Mouse (Mus musculus) CH12.LX (cell line): Measurements from ENCODE around the gene Amz2. TPM values are rescaled to one million over a fixed set of nuclear protein-coding genes. Genes with fewer than 3 reads are reported as not detected.
A peak's percentile ranks its signal among the peaks of the same experiment; 100 is the strongest.

Experiments
- DNase-seq: peaks from one replicate; pipeline ENCODE4 v3.0.0-alpha.2; 2013; ENCODE audit errors: extremely low read depth
- H3K27ac ChIP-seq: 2 replicates; pipeline ENCODE4 v1.5.1; 2012; ENCODE audit warnings: low read depth, mild to moderate bottlenecking, control low read depth, moderate library complexity; ENCODE audit not compliant: insufficient read depth
- H3K27me3 ChIP-seq: replicated peaks from 2 replicates; pipeline ENCODE3; 2012; ENCODE audit warnings: inconsistent platforms
- H3K36me3 ChIP-seq, 2 experiments: replicated peaks in 1 of 2; 2 replicates each; pipeline versions ENCODE3 to v1.6.1; 2012; ENCODE audit warnings: inconsistent platforms in 1 of 2, low read length in 1 of 2, mild to moderate bottlenecking in 1 of 2, mixed read lengths in 1 of 2, moderate library complexity in 1 of 2; ENCODE audit not compliant: control insufficient read depth in 1 of 2, insufficient read depth in 1 of 2
- H3K4me1 ChIP-seq, 2 experiments: 2 replicates each; pipeline ENCODE4 v1.6.1; 2012; ENCODE audit warnings: inconsistent platforms in 1 of 2, moderate library complexity in 1 of 2; ENCODE audit not compliant: insufficient read depth in 2 of 2, control insufficient read depth in 1 of 2
- H3K4me2 ChIP-seq: 2 replicates; pipeline ENCODE4 v1.6.1; 2012; ENCODE audit warnings: low read depth, mild to moderate bottlenecking, control low read depth; ENCODE audit not compliant: poor library complexity, insufficient read depth, severe bottlenecking
- H3K4me3 ChIP-seq, 3 experiments: fragments of 150-350 bp in 1 of 3; sonication (generic) in 1 of 3; replicated peaks in 1 of 3; 2 replicates each; pipeline versions ENCODE3 to v1.5.1; 2011 to 2012; ENCODE audit warnings: low read depth in 2 of 3, low read length in 2 of 3, mild to moderate bottlenecking in 2 of 3, moderate library complexity in 2 of 3, control low read depth in 1 of 3, improper control_type of control experiment in 1 of 3, inconsistent platforms in 1 of 3, mixed read lengths in 1 of 3; ENCODE audit not compliant: poor library complexity in 1 of 3
- H3K79me2 ChIP-seq: replicated peaks from 2 replicates; pipeline ENCODE4 v1.6.1; 2012; ENCODE audit warnings: mild to moderate bottlenecking, moderate library complexity; ENCODE audit not compliant: control insufficient read depth, poor library complexity, insufficient read depth, severe bottlenecking; ENCODE audit errors: extremely low read depth
- H3K9ac ChIP-seq: 2 replicates; pipeline ENCODE4 v1.6.1; 2012; ENCODE audit warnings: low read depth, mild to moderate bottlenecking, control low read depth, moderate library complexity; ENCODE audit not compliant: insufficient read depth
- H3K9me3 ChIP-seq: replicated peaks from 2 replicates; pipeline ENCODE3; 2012; ENCODE audit warnings: low read length, inconsistent platforms, mixed read lengths
- CHD2 ChIP-seq: IDR thresholded peaks from 2 replicates; pipeline ENCODE4 v1.6.1; 2011; ENCODE audit warnings: low read length, improper control_type of control experiment
- CTCF ChIP-seq, 2 experiments: IDR thresholded peaks in 1 of 2; conservative IDR thresholded peaks in 1 of 2; 2 replicates each; pipeline ENCODE4 v1.5.1; 2011 to 2012; ENCODE audit warnings: low read depth in 2 of 2, low read length in 2 of 2, improper control_type of control experiment in 1 of 2, inconsistent platforms in 1 of 2, mild to moderate bottlenecking in 1 of 2, moderate library complexity in 1 of 2
- ELF1 ChIP-seq: IDR thresholded peaks from 2 replicates; pipeline ENCODE4 v1.6.1; 2014; ENCODE audit warnings: low read depth, mild to moderate bottlenecking, inconsistent platforms, low read length, improper control_type of control experiment
- EP300 ChIP-seq: IDR thresholded peaks from 2 replicates; pipeline ENCODE4 v1.6.1; 2011; ENCODE audit warnings: low read length, improper control_type of control experiment
- ETS1 ChIP-seq: conservative IDR thresholded peaks from 2 replicates; pipeline ENCODE4 v1.6.1; 2012; ENCODE audit warnings: low read depth, mild to moderate bottlenecking, inconsistent platforms, low read length, improper control_type of control experiment, moderate library complexity
- GABPA ChIP-seq: IDR thresholded peaks from 2 replicates; pipeline ENCODE4 v1.6.1; 2012; ENCODE audit warnings: low read depth, low read length, improper control_type of control experiment, inconsistent platforms; ENCODE audit not compliant: insufficient replicate concordance
- IRF4 ChIP-seq: IDR thresholded peaks from 2 replicates; pipeline ENCODE4 v1.6.1; 2014; ENCODE audit warnings: low read depth, mild to moderate bottlenecking, inconsistent platforms, low read length, improper control_type of control experiment
- JUND ChIP-seq: conservative IDR thresholded peaks from 2 replicates; pipeline ENCODE4 v1.6.1; 2011; ENCODE audit warnings: low read depth, low read length, improper control_type of control experiment
- KAT2A ChIP-seq: IDR thresholded peaks from 2 replicates; pipeline ENCODE4 v1.6.1; 2012; ENCODE audit warnings: low read length, improper control_type of control experiment, inconsistent platforms; ENCODE audit not compliant: insufficient replicate concordance
- MAZ ChIP-seq: IDR thresholded peaks from 2 replicates; pipeline ENCODE4 v1.6.1; 2012; ENCODE audit warnings: low read depth, mild to moderate bottlenecking, inconsistent platforms, low read length, improper control_type of control experiment, moderate library complexity
- MEF2A ChIP-seq: IDR thresholded peaks from 2 replicates; pipeline ENCODE4 v1.6.1; 2014; ENCODE audit warnings: low read depth, mild to moderate bottlenecking, inconsistent platforms, low read length, improper control_type of control experiment, borderline replicate concordance
- NRF1 ChIP-seq: IDR thresholded peaks from 2 replicates; pipeline ENCODE4 v1.6.1; 2014; ENCODE audit warnings: low read depth, mild to moderate bottlenecking, inconsistent platforms, low read length, improper control_type of control experiment, moderate library complexity
- PAX5 ChIP-seq: IDR thresholded peaks from 2 replicates; pipeline ENCODE4 v1.6.1; 2012; ENCODE audit warnings: low read length, inconsistent platforms, mixed read lengths
- POLR2A ChIP-seq: IDR thresholded peaks from 2 replicates; pipeline ENCODE4 v1.6.1; 2011; ENCODE audit warnings: low read depth, mild to moderate bottlenecking, improper control_type of control experiment, low read length
- RAD21 ChIP-seq: IDR thresholded peaks from 2 replicates; pipeline ENCODE4 v1.6.1; 2011; ENCODE audit warnings: low read depth, mild to moderate bottlenecking, low read length, improper control_type of control experiment, moderate library complexity
- RCOR1 ChIP-seq: conservative IDR thresholded peaks from 2 replicates; pipeline ENCODE4 v1.6.1; 2012; ENCODE audit warnings: low read depth, mild to moderate bottlenecking, inconsistent platforms, low read length, improper control_type of control experiment
- SMC3 ChIP-seq: IDR thresholded peaks from 2 replicates; pipeline ENCODE4 v1.6.1; 2011; ENCODE audit warnings: low read depth, low read length, improper control_type of control experiment
- TCF12 ChIP-seq: IDR thresholded peaks from 2 replicates; pipeline ENCODE4 v1.6.1; 2014; ENCODE audit warnings: low read depth, mild to moderate bottlenecking, inconsistent platforms, low read length, improper control_type of control experiment
- UBTF ChIP-seq: IDR thresholded peaks from 2 replicates; pipeline ENCODE4 v1.6.1; 2012; ENCODE audit warnings: low read depth, mild to moderate bottlenecking, inconsistent platforms, low read length, improper control_type of control experiment, moderate library complexity
- USF1 ChIP-seq: IDR thresholded peaks from 2 replicates; pipeline ENCODE4 v1.6.1; 2014; ENCODE audit warnings: low read depth, mild to moderate bottlenecking, inconsistent platforms, low read length, improper control_type of control experiment
- ZC3H11A ChIP-seq: IDR thresholded peaks from 2 replicates; pipeline ENCODE4 v1.6.1; 2012; ENCODE audit warnings: low read depth, mild to moderate bottlenecking, inconsistent platforms, low read length, improper control_type of control experiment
- ZKSCAN1 ChIP-seq: IDR thresholded peaks from 2 replicates; pipeline ENCODE4 v1.6.1; 2012; ENCODE audit warnings: low read depth, inconsistent platforms, low read length, improper control_type of control experiment, borderline replicate concordance
- ZNF384 ChIP-seq: IDR thresholded peaks from 2 replicates; pipeline ENCODE4 v1.6.1; 2012; ENCODE audit warnings: low read depth, low read length, improper control_type of control experiment, inconsistent platforms
- dilution Hi-C: fragments of 300-500 bp; cut with MboI; formaldehyde crosslinking; loops from 2 replicates; pipeline ENCODE4 v1.14.3; 2020; ENCODE audit warnings: low sequenced_read_pairs; ENCODE audit not compliant: extremely low pct_unique_long_range_greater_than_20kb, extremely low pct_ligation_motif_present
- in situ Hi-C: fragments of 300-500 bp; cut with MboI; formaldehyde crosslinking; loops from 3 replicates; pipeline ENCODE4 v1.14.3; 2019; ENCODE audit warnings: low sequenced_read_pairs, low pct_ligation_motif_present, low pct_unique_long_range_greater_than_20kb, mixed read lengths
- polyA plus RNA-seq: library from polyadenylated mRNA; unstranded; fragments of >175 nt; gene quantifications from 2 replicates; pipeline ENCODE4 v1.2.1, GENCODE M21; 2012; ENCODE audit warnings: low read depth; ENCODE audit not compliant: insufficient read length
- total RNA-seq, 2 experiments: library from RNA; depleted of rRNA; stranded (reverse); fragments of 300-350 nt in 1 of 2; fragments of >200 nt in 1 of 2; gene quantifications; 2 replicates each; pipeline ENCODE4 v1.2.3; 2012 to 2014

The Amz2 gene
- total and polyA plus RNA-seq, 3 experiments = 22.3 to 23.7 (median 23.3) TPM

GRCm38 (mm10) chr11:109442166-109442730, 16.5 kb downstream of the Amz2 start:
- Histone ChIP-seq H3K9ac (no peak overlapping the region), H3K27ac (no peak overlapping the region), H3K36me3 (peaks cover 2 to 10% of the 10 kb centered on the region in 2 experiments), H3K4me1 (peaks cover 6 to 26% of the 10 kb centered on the region in 2 experiments), H3K79me2 (no peaks in the 10 kb centered on the region), H3K4me2 (no peak overlapping the region), H3K9me3 (no peaks in the 10 kb centered on the region), H3K27me3 (no peaks in the 10 kb centered on the region), H3K4me3 (no peak overlapping the region)
- DNase-seq = no peak
- in situ Hi-C loops (loop anchor here (5.0 to 10.0 kb wide), 2 partner anchors 195 to 413 kb away; no protein-coding TSS in a partner anchor), dilution Hi-C loops (no loop called here)
- TF ChIP-seq EP300 (no peak), PAX5 (no peak)

- Histone ChIP-seq H3K9ac (no peak overlapping the region), H3K79me2 (no peaks in the 10 kb centered on the region), H3K4me3 (no peak overlapping the region), H3K27ac (no peak overlapping the region), H3K9me3 (no peaks in the 10 kb centered on the region), H3K4me1 (peaks cover 6 to 19% of the 10 kb centered on the region in 2 experiments), H3K4me2 (no peak overlapping the region), H3K36me3 (peaks cover 0 to 2% of the 10 kb centered on the region in 2 experiments), H3K27me3 (no peaks in the 10 kb centered on the region)
- in situ Hi-C loops = loop anchor here (5.0 to 10.0 kb wide), 2 partner anchors 196 to 411 kb away; no protein-coding TSS in a partner anchor
- dilution Hi-C loops = no loop called here
- TF ChIP-seq ZKSCAN1 (no peak), GABPA (no peak), KAT2A (no peak), RCOR1 (no peak), ETS1 (no peak), NRF1 (no peak), MAZ (no peak), SMC3 (peak; percentile 32), ZC3H11A (no peak), MEF2A (no peak), RAD21 (peak; percentile 21), UBTF (no peak), JUND (no peak), USF1 (no peak), CHD2 (no peak), TCF12 (no peak), CTCF (conservative IDR thresholded peaks at IDR 0.05 in 1 of 2, IDR thresholded peaks at IDR 0.05 in 1 of 2; ENCODE audit: low read depth in 2 of 2, low read length in 2 of 2) (peak in 1 of 2 experiments; percentile 51; a peak in 2 of 4 replicates), PAX5 (no peak), POLR2A (no peak), IRF4 (no peak), ELF1 (no peak), ZNF384 (no peak)
- no peak for DNase-seq
Measured at GRCm38 (mm10) chr11:109443468-109444263, 17.9 kb downstream of the Amz2 start.
